Mouse (Mus musculus) heart, embryonic 15.5 days (tissue): ENCODE data around the gene Ino80. TPM values are rescaled to one million over a fixed set of nuclear protein-coding genes. Genes with fewer than 3 reads are reported as not detected.
A peak's percentile ranks its signal among the peaks of the same experiment; 100 is the strongest.

Source experiments
- ATAC-seq: fragments of 200-750 bp; cut with Nextera tagmentation; replicated peaks from 2 replicates; pipeline ENCODE4 v1.8.0; 2017; ENCODE audit warnings: low read depth, moderate TSS enrichment; ENCODE audit not compliant: insufficient number of reproducible peaks, insufficient read depth, low FRiP score
- H3K27ac ChIP-seq: fragments of 300-500 bp; sonication (generic); 2 replicates; pipeline ENCODE4 v1.5.1; 2015; ENCODE audit warnings: mild to moderate bottlenecking, inconsistent platforms
- H3K27me3 ChIP-seq: fragments of 300-500 bp; sonication (generic); 2 replicates; pipeline ENCODE4 v1.6.1; 2015; ENCODE audit warnings: inconsistent platforms
- H3K36me3 ChIP-seq: fragments of 300-500 bp; sonication (generic); 2 replicates; pipeline ENCODE4 v1.6.1; 2015; ENCODE audit warnings: mild to moderate bottlenecking, inconsistent platforms
- H3K4me1 ChIP-seq: fragments of 300-500 bp; sonication (generic); replicated peaks from 2 replicates; pipeline ENCODE4 v1.6.1; 2015; ENCODE audit warnings: inconsistent platforms
- H3K4me2 ChIP-seq: fragments of 300-500 bp; sonication (generic); 2 replicates; pipeline ENCODE4 v1.6.1; 2015; ENCODE audit warnings: inconsistent platforms, mild to moderate bottlenecking, moderate library complexity
- H3K4me3 ChIP-seq: fragments of 300-500 bp; sonication (generic); 2 replicates; pipeline ENCODE4 v1.5.1; 2015; ENCODE audit warnings: mild to moderate bottlenecking, inconsistent platforms
- H3K9ac ChIP-seq: fragments of 300-500 bp; sonication (generic); 2 replicates; pipeline ENCODE4 v1.6.1; 2015; ENCODE audit warnings: mild to moderate bottlenecking, inconsistent platforms
- H3K9me3 ChIP-seq: fragments of 300-500 bp; sonication (generic); replicated peaks from 2 replicates; pipeline ENCODE4 v1.6.1; 2016; ENCODE audit warnings: inconsistent platforms
- WGBS: fragments of 180-500 bp; shearing (Covaris S2); methylation state at CpG from one replicate; pipeline ENCODE4 v1.1.7; 2015; ENCODE audit warnings: mixed read lengths; 5-methylcytosine and 5-hydroxymethylcytosine counted together
- polyA plus RNA-seq: library from polyadenylated mRNA; unstranded; fragments of >200 nt; fragmentation: Nextera tagmentation; extraction: Ambion mirVana; gene quantifications from 2 replicates; pipeline ENCODE4 v1.2.1, GENCODE M21; 2015

The Ino80 gene
- polyA plus RNA-seq, 1 experiment from 2014 or later, result 2.5 TPM

DNA sequence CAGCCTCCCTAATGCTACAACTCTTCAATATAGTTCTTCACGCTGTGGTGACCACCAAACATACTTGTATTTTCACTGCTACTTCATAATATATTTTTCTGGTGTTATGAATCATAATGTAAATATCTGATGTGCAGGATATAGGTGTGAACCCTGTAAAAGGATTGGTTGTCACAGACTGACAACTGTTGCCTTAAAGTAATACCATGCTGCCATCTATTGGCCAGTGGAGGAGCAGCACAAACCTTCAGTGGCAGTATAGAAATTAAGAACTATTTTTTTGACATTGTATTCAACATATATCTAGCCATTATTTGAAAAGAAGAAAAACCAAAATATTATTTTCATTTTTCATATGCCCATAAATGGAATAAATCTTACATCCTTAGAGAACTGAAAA lies 40.5 kb downstream of the Ino80 start:
- Histone ChIP-seq H3K4me2 (no peak overlapping the region), H3K9ac (no peak overlapping the region), H3K9me3 (no peaks in the 10 kb centered on the region), H3K27ac (no peak overlapping the region), H3K4me3 (no peak overlapping the region), H3K27me3 (no peaks in the 10 kb centered on the region), H3K36me3 (peaks cover 69% of the 10 kb centered on the region), H3K4me1 (no peaks in the 10 kb centered on the region)
- 98% methylated on average over 1 of the region's 1 CpGs for whole genome bisulfite sequencing
- ATAC-seq, result no peak

DNA sequence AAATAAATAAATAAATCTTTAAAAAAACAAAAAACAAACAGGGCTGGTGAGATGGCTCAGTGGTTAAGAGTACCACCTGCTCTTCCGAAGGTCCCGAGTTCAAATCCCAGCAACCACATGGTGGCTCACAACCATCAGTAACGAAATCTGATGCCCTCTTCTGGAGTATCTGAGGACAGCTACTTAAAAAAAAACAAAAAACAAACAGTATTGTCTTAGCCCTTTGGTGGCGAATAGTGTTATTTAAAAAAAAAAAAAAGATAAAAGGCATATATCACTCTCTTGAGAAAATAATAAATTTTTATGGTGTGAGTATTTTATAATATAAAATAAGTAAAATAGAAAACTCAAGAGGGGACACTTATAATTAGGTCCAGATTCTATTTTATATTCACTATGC lies 41.0 kb downstream of the Ino80 start:
- Histone ChIP-seq H3K9me3 (no peaks in the 10 kb centered on the region), H3K27me3 (no peaks in the 10 kb centered on the region), H3K4me3 (no peak overlapping the region), H3K4me1 (no peaks in the 10 kb centered on the region), H3K36me3 (peaks cover 68% of the 10 kb centered on the region), H3K9ac (no peak overlapping the region), H3K27ac (no peak overlapping the region), H3K4me2 (no peak overlapping the region)
- 86% methylated on average over 4 of the region's 4 CpGs for WGBS
- ATAC-seq, result no peak

DNA sequence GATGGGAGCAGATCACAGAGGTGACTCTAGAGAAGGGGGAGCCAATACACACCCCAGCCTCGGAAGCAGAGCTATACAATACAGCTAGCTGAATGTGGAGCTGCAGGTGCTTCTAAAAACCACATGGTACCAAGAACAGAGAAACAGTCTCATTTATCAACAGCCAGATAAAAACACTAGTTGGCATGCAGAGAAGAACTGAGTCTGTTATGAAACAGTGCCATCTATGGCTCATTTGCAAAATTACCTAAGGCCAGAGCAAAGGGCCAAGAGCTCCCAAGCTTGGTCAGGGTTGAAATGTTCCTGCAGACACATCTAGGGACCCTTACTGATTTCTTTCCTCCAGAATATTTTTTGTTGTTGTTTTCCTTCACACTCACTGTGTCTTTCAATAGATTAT lies 63.7 kb downstream of the Ino80 start:
- no peak overlapping the region for H3K4me3 ChIP-seq
- H3K9ac ChIP-seq, result no peak overlapping the region
- peaks cover 57% of the 10 kb centered on the region for H3K36me3 ChIP-seq
- H3K9me3 ChIP-seq, result no peaks in the 10 kb centered on the region
- peaks cover 4% of the 10 kb centered on the region; the same call in 1 of the 2 replicates for H3K4me1 ChIP-seq
- H3K4me2 ChIP-seq, result no peak overlapping the region
- ATAC-seq, result 0 out of 2 replicates have a peak, but pooled peaks have one; percentile 39
- H3K27me3 ChIP-seq, result no peaks in the 10 kb centered on the region
- H3K27ac ChIP-seq, result no peak overlapping the region
- 30% methylated on average over 1 of the region's 1 CpGs for WGBS

DNA sequence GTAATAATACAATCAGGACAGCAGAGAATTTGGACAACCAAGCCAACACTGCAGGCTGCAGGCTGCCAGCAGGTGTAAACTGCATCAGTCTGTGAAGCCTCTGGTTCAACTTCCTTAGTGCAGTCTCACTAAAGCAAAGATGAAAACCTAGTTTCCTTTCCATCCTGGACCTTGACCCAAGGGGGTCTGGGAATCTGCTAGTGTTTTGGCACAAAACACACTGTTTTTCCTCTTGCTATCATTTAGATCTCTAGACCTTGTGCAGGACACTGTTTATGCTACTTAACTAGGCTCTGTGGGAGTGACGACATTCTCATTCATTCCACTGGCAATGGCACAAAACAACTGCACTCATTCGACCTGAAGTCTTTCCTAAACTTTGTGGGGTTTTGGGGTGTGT lies 65.8 kb downstream of the Ino80 start:
- no peak overlapping the region for H3K4me2 ChIP-seq
- no peak overlapping the region for H3K4me3 ChIP-seq
- ATAC-seq, result 0 out of 2 replicates have a peak, but pooled peaks have one; percentile 27
- peak overlapping the region; percentile 72 for H3K27ac ChIP-seq
- WGBS, result 56% methylated on average over 2 of the region's 2 CpGs
- H3K36me3 ChIP-seq, result peaks cover 42% of the 10 kb centered on the region
- H3K9me3 ChIP-seq, result no peaks in the 10 kb centered on the region
- no peak overlapping the region for H3K9ac ChIP-seq
- no peaks in the 10 kb centered on the region for H3K27me3 ChIP-seq
- peaks cover 4% of the 10 kb centered on the region; the same call in 1 of the 2 replicates for H3K4me1 ChIP-seq

DNA sequence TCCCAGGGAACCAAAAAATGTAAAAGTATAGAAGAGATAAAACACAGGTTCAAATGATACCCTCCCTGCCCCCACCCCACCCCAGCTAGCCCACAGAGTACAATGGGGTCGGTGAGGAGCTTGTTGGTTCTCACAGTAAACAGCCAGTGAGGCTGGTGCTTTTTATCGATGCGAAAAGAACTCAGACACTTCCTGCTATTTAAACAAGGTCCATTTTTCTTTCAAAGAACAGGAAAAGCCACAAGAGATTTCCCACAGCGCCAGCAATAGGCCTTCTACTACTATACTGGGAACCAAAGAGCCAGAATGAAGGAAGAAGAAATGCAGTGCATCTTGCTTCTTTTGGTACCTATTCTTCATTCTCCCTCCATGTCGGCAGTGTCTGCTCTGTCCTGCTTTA lies 66.5 kb downstream of the Ino80 start:
- H3K27ac ChIP-seq, result peak overlapping the region; percentile 72
- no peaks in the 10 kb centered on the region for H3K9me3 ChIP-seq
- H3K9ac ChIP-seq, result no peak overlapping the region
- peaks cover 4% of the 10 kb centered on the region; the same call in 1 of the 2 replicates for H3K4me1 ChIP-seq
- 74% methylated on average over 5 of the region's 5 CpGs for WGBS
- H3K36me3 ChIP-seq, result peaks cover 47% of the 10 kb centered on the region
- ATAC-seq, result no peak
- H3K27me3 ChIP-seq, result no peaks in the 10 kb centered on the region
- no peak overlapping the region for H3K4me2 ChIP-seq
- no peak overlapping the region for H3K4me3 ChIP-seq

DNA sequence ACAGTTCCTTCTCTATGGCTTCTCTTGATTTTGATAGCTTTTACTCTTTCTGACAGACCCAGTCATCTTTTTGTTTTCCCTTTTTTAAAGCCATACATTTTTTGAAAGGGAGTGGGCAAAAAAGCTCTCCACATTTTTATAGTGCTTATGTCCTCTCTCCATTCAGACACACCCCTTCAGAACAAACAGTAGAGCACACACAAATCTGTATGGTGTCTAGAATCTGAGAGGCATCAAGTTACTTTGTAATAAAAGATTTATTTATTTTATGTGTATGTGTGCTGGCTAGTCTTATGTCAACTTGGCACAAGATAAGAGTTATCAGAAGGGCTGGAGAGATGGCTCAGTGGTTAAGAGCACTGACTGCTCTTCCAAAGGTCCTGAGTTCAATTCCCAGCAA lies 68.8 kb downstream of the Ino80 start:
- H3K9ac ChIP-seq, result no peak overlapping the region
- H3K36me3 ChIP-seq, result peaks cover 54% of the 10 kb centered on the region
- no peak overlapping the region for H3K4me3 ChIP-seq
- ATAC-seq, result no peak
- no peaks in the 10 kb centered on the region for H3K27me3 ChIP-seq
- H3K9me3 ChIP-seq, result no peaks in the 10 kb centered on the region
- peak overlapping the region; percentile 78 for H3K27ac ChIP-seq
- no peak overlapping the region for H3K4me2 ChIP-seq
- peaks cover 3% of the 10 kb centered on the region; the same call in 1 of the 2 replicates for H3K4me1 ChIP-seq

DNA sequence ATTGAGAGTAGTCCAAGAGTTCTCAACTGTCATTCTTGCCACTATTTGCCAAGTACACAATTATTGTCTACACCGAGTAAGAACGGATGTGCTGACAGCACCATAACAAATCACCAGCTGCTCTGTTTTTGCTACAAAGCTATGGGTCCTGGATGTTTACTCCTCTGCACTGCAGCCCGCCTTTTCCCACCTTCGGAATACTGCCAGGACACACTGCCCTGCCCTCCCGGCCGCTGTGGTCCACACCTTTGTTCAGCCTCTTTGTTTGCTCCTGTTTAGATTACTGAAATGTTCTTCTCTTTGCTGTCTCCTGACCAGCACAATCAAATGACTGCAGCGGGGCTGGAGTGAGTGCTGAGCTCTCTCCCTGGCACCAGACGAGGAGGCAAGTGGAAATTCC lies 69.2 kb downstream of the Ino80 start:
- H3K27ac ChIP-seq, result peak overlapping the region; percentile 78
- H3K4me3 ChIP-seq, result no peak overlapping the region
- no peak overlapping the region for H3K4me2 ChIP-seq
- H3K9ac ChIP-seq, result no peak overlapping the region
- no peaks in the 10 kb centered on the region for H3K9me3 ChIP-seq
- no peaks in the 10 kb centered on the region; the same call in 1 of the 2 replicates for H3K4me1 ChIP-seq
- peaks cover 50% of the 10 kb centered on the region for H3K36me3 ChIP-seq
- 58% methylated on average over 8 of the region's 8 CpGs for WGBS
- 0 out of 2 replicates have a peak, but pooled peaks have one; percentile 35 for ATAC-seq
- no peaks in the 10 kb centered on the region for H3K27me3 ChIP-seq

DNA sequence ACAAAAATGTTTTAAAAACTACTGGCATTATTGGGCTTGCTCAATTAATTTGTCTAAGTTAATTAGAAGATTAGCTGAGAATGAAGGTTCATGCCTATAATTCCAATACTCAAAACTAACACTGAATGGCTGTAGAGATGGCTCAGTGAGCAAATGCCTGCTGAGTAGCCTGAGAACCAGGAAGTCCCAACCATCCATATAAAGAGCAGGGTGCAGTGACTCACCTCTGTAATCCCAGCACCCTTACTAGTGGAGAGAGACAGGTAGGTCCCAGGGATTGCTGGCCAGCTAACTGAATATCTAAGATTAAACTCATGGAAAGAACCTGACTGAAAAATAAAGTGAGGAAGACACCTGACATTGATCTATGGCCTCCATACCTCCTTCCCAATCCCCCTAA lies 78.2 kb downstream of the Ino80 start:
- Histone ChIP-seq H3K27me3 (no peaks in the 10 kb centered on the region), H3K4me3 (no peak overlapping the region), H3K4me2 (no peak overlapping the region), H3K27ac (no peak overlapping the region), H3K9ac (no peak overlapping the region), H3K4me1 (no peaks in the 10 kb centered on the region), H3K9me3 (no peaks in the 10 kb centered on the region), H3K36me3 (peaks cover 41% of the 10 kb centered on the region)
- ATAC-seq, result no peak

DNA sequence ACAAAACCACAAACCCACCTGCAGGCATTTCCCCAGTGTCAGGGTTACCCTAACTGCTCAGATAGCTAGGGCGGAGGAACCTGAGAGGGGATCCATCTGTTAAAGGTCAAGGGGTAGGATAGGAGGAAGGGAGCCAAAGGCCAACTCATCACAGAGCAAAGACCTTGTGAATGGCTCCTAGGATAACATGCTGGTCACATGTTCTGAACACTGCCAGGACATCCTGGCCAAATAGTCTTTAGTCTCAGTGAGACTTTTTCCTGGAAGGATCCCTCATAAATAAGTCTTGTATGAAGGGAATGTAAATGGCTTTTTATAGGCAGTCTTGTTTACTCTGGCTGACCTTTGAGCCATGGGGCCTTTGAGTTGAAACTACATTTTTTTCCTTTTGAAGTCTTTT lies 78.8 kb downstream of the Ino80 start:
- 90% methylated on average over 1 of the region's 1 CpGs for WGBS
- Histone ChIP-seq H3K27me3 (no peaks in the 10 kb centered on the region), H3K9me3 (no peaks in the 10 kb centered on the region), H3K9ac (no peak overlapping the region), H3K4me1 (no peaks in the 10 kb centered on the region), H3K36me3 (peaks cover 37% of the 10 kb centered on the region), H3K27ac (no peak overlapping the region), H3K4me3 (no peak overlapping the region), H3K4me2 (no peak overlapping the region)
- ATAC-seq, result no peak

DNA sequence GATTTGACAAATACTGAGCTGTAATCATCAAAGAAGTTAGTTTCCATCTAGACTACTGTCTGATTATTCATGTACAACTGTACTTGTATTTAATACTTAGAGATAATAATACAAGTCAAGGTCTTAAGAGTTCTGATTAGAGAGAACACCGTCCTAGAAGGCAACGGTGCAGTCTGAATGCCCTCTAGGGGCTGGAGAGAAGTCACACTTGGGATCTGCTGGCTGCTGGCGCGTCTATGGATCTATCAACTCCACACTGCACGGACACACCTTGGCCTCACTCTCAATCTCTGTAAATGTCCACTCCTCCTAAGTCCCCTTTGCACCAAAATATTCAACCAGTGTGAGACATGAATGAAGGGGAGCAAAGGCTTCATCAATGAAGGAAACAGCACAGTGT lies 79.2 kb downstream of the Ino80 start:
- H3K27ac ChIP-seq, result no peak overlapping the region
- no peak overlapping the region for H3K4me3 ChIP-seq
- H3K4me1 ChIP-seq, result no peaks in the 10 kb centered on the region
- no peak overlapping the region for H3K4me2 ChIP-seq
- no peak for ATAC-seq
- H3K9ac ChIP-seq, result no peak overlapping the region
- H3K9me3 ChIP-seq, result no peaks in the 10 kb centered on the region
- no peaks in the 10 kb centered on the region for H3K27me3 ChIP-seq
- WGBS, result 86% methylated on average over 5 of the region's 5 CpGs
- H3K36me3 ChIP-seq, result peaks cover 39% of the 10 kb centered on the region

DNA sequence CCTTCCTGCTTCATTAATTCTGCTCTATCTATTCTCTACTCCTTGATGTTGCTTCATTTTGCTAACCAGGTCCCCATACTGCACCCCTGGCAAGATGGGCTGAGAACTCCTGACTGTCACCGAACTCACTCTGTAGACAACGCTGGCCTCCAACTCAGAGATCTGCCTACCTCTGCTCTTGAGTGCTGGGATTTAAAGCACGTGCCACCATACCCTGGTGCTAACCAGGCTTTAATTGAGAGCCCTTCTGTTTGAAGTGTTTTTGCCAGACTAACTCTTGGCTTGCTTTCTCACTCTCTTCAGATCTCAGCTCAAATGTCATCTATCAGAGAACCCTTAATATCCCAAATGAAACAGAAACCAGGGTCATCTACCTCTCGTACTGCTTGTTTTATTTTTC lies 87.5 kb downstream of the Ino80 start:
- Histone ChIP-seq H3K4me3 (no peak overlapping the region), H3K4me2 (no peak overlapping the region), H3K27ac (no peak overlapping the region), H3K4me1 (no peaks in the 10 kb centered on the region), H3K9me3 (no peaks in the 10 kb centered on the region), H3K36me3 (peaks cover 39% of the 10 kb centered on the region), H3K9ac (no peak overlapping the region), H3K27me3 (no peaks in the 10 kb centered on the region)
- 91% methylated on average over 4 of the region's 4 CpGs for WGBS
- ATAC-seq, result no peak

DNA sequence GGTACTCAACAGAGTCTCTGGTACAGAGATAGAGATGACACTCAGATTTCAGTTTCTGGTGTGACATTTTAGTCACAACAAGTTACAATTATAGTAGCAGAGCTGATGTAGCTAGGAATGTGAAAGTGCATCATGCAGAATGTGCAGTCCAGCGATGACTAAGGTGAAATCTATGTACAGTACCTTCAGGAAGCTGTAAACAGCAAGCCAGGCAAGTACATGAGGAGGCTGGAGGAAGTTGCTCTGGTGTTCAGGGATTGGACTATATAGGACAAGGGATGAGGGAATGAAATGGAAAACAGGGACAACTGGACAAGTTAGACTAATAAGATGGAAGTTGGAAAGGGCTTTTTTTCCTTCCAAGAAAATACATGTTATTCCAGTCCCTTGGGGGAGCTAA lies 89.2 kb downstream of the Ino80 start:
- Histone ChIP-seq H3K27me3 (no peaks in the 10 kb centered on the region), H3K9me3 (no peaks in the 10 kb centered on the region), H3K4me1 (no peaks in the 10 kb centered on the region), H3K36me3 (peaks cover 39% of the 10 kb centered on the region), H3K4me2 (no peak overlapping the region), H3K27ac (no peak overlapping the region), H3K4me3 (no peak overlapping the region), H3K9ac (no peak overlapping the region)
- ATAC-seq, result no peak
- WGBS, result 73% methylated on average over 1 of the region's 1 CpGs
